Mouse (Mus musculus): ENCODE measurements around the gene Cdh19.

Gene Cdh19

GRCm38 (mm10) chr1:110977484-110977883, at the start of gene Cdh19:
TSS of gene Cdh19 (minus strand) at chr1:110977584.
- in situ Hi-C loops (cut with MseI, MboI): no loop called here

GRCm38 (mm10) chr1:111020434-111021060, 43.2 kb upstream of the Cdh19 start:
- in situ Hi-C loops (cut with MseI, MboI): no loop called here

- in situ Hi-C loops (cut with MseI, MboI): no loop called here
These were observed 40.3 kb upstream of the Cdh19 start for GRCm38 (mm10) chr1:111017640-111018039.

GRCm38 (mm10) chr1:110989824-110990223, 12.4 kb upstream of the Cdh19 start:
- in situ Hi-C loops (cut with MseI, MboI): no loop called here

GRCm38 (mm10) chr1:110969201-110969600, 8.2 kb downstream of the Cdh19 start:
- in situ Hi-C loops (cut with MseI, MboI): no loop called here

- in situ Hi-C loops (cut with MseI, MboI): no loop called here
These were observed 67.6 kb downstream of the Cdh19 start for GRCm38 (mm10) chr1:110909752-110910151.

GRCm38 (mm10) chr1:110909218-110909617, 68.2 kb downstream of the Cdh19 start:
- in situ Hi-C loops (cut with MseI, MboI): no loop called here

- in situ Hi-C loops (cut with MseI, MboI): no loop called here
These were observed 73.1 kb downstream of the Cdh19 start for GRCm38 (mm10) chr1:110904266-110904665.

Data from mouse trophoblast stem cell (cell line).